Mouse (Mus musculus) B cell, adult 2 months (primary cell): Measurements from ENCODE around the gene Zfp819.
"Not testable (repeated sequence)": the region's sequence is repeated elsewhere in the genome, so short reads cannot be mapped to it uniquely, and the experiment has no call there.

ENCODE experiments used
- DNase-seq, 2 experiments: peaks; one replicate each; pipeline ENCODE4 v3.0.0; 2022

The Zfp819 gene

GRCm38 (mm10) chr7:43643046-43643652 is 36.2 kb downstream of the Zfp819 start:
- no peak for DNase-seq

GRCm38 (mm10) chr7:43652683-43653082 is 45.7 kb downstream of the Zfp819 start:
- DNase-seq = no peak

GRCm38 (mm10) chr7:43654519-43654918 is 47.5 kb downstream of the Zfp819 start:
- DNase-seq = no peak

GRCm38 (mm10) chr7:43656232-43656631 is 49.3 kb downstream of the Zfp819 start:
- no peak for DNase-seq

- no peak for DNase-seq
These were observed 53.0 kb downstream of the Zfp819 start, which contains the start of gene Siglece for GRCm38 (mm10) chr7:43660002-43660401. Gene Siglece, minus strand, starts transcription at chr7:43660161.

- no peak for DNase-seq
These were observed 55.8 kb downstream of the Zfp819 start for GRCm38 (mm10) chr7:43662804-43663203.

- not testable (repeated sequence) for DNase-seq
These were observed 60.3 kb downstream of the Zfp819 start for GRCm38 (mm10) chr7:43667221-43667620.
